Comparison of ENCODE assay signal across 26 mouse cellular contexts in genomic region chr5:45082601-45083000, GRCm38 (mm10).
"Had no signal": no experiment of that assay in that cellular context is flagged by ENCODE, and none has a peak within 500 bp of the region (broad histone marks: within the 10 kb centered on the region; RNA-seq: fewer than 3 reads in every experiment).

No protein-coding gene starts in this region.

- H3K4me1 ChIP-seq: heart, embryonic 12.5 days; hindbrain, embryonic 10.5 days; hindbrain, embryonic 12.5 days; kidney, embryonic 15.5 days; limb, embryonic 12.5 days; liver, embryonic 13.5 days; liver, embryonic 15.5 days had no signal

- H3K4me3 ChIP-seq: heart, adult 2 months; heart, embryonic 12.5 days; hindbrain, embryonic 10.5 days; hindbrain, embryonic 12.5 days; kidney, embryonic 15.5 days; left cerebral cortex, adult 2 months; limb, embryonic 10.5 days; limb, embryonic 12.5 days; liver, embryonic 13.5 days; liver, embryonic 15.5 days had no signal

- H3K27me3 ChIP-seq: heart, embryonic 12.5 days; hindbrain, embryonic 12.5 days; kidney, embryonic 15.5 days; limb, embryonic 12.5 days; liver, embryonic 13.5 days; liver, embryonic 15.5 days had no signal

- H3K36me3 ChIP-seq: heart, embryonic 12.5 days; hindbrain, embryonic 10.5 days; hindbrain, embryonic 12.5 days; kidney, embryonic 15.5 days; limb, embryonic 10.5 days; limb, embryonic 12.5 days; liver, embryonic 13.5 days; liver, embryonic 15.5 days had no signal

- DNase-seq: gastrocnemius, postnatal 14 days; gastrocnemius, postnatal 36 days; heart, adult 11 months; heart, adult 2 months; heart, postnatal 10 days; heart, postnatal 4 days; kidney, adult 11 months; kidney, adult 2 months; kidney, adult 9 months; kidney, postnatal 14 days; kidney, postnatal 36 days; layer of hippocampus, adult 9-11 months; layer of hippocampus, postnatal 36 days; liver; liver, embryonic 13.5 days; liver, postnatal 0 days had no signal

- H3K27ac ChIP-seq: heart, adult 2 months; hindbrain, embryonic 10.5 days; hindbrain, embryonic 12.5 days; hindbrain, embryonic 14.5 days; kidney, embryonic 15.5 days; kidney, postnatal 0 days; left cerebral cortex, adult 2 months; limb, embryonic 10.5 days; limb, embryonic 12.5 days; liver, embryonic 13.5 days; liver, embryonic 15.5 days had no signal

- H3K9me3 ChIP-seq: heart, embryonic 12.5 days; hindbrain, embryonic 10.5 days; hindbrain, embryonic 12.5 days; kidney, embryonic 15.5 days; limb, embryonic 10.5 days; limb, embryonic 12.5 days; liver, embryonic 13.5 days; liver, embryonic 15.5 days had no signal
